Mouse (Mus musculus) retina, postnatal 7 days (tissue): ENCODE measurements around the gene Scaf1.

Experiments used
- DNase-seq: peaks from one replicate; pipeline ENCODE4 v3.0.0-alpha.2; 2012; ENCODE audit warnings: low read depth, low spot score

Scaf1 gene

GRCm38 (mm10) chr7:45015957-45016612, at the start of gene Scaf1:
Gene Scaf1, minus strand, starts transcription at chr7:45016363.
- peak; percentile 99 for DNase-seq

DNA sequence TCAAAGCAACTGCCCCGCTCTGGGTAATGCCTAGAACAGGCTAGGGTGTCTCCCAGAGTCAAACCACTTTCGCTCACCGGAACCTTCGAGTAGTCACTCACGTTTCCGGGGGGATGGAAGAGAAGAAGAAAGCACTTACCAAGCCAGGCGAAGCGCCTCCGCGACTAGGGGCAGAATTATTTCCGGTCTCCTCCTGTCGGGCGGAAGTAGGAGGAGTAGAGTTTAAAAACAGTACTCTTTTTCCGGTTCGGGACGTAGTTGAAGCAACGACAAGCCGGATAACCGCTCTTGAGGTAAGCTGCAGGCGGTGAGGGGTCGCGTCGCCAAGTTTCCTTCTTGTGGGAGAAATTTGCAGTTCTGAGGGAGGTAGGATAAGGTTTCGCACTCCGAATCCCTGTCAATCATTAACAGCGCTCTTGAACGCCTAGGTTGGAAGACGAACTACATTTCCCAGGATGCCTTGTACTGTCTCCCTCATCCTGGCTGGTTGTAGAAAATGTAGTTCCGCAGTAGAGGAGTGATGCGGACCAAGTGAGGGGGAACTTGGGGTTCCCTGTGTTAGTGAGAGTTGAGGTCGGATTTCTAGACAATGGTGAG, 46.2 kb upstream of the Scaf1 start, which contains the start of the genes Nosip and Prrg2:
Gene Nosip, plus strand, starts transcription at position 191 of the 597 bp plus-strand sequence.
Gene Prrg2, minus strand, starts transcription at position 439 of the 597 bp plus-strand sequence.
- DNase-seq = peak; percentile 97

DNA sequence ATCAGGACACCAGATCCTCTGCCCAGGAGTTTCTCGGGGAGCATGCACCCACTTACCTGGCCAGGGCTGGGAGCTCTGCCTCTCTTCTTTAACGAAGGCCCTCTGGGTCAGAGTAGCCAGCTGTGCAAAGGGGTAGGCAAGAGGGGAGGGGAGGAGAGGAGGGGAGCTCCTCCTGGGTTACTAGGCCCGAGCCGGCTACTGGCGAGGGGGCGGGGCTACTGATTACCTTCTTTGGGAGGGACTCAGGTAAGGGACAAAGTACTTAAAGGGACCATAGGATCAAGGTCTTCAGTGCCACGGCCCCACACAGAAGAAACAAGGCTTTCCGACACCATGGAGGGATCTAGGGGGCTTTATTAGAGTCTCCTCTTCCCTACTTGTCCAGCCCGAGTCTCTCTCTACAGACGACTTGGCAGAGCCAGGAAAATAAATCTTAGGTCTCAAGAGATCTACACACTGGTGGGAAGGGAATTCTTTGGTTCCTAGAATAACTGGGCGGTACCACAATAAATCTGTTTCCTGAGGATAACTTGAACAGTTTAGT, 45.4 kb upstream of the Scaf1 start:
- DNase-seq = no peak

DNA sequence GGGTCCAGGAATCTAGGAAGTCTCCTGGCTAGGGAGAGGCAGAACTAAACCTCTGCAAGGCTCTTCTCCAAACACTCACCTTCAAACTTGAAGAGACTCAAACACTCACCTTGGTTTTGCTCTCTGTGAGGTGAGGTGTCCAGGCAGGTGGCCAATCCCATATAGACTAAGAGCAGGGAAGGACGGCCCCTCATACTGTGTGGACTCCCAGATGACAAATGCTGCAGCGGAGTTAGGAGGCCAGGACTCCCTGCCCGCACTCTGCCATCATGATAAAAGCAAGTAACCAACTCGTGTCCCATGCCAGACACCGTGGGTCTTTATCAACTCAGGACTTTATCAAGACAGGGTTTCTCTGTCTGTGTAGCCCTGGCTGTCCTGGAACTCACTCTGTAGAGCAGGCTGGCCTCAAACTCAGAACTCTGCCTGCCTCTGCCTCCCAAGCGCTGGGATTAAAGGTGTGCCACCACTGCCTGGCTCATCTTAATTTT, 44.5 kb upstream of the Scaf1 start:
- DNase-seq = no peak

- no peak for DNase-seq
These were observed 42.7 kb upstream of the Scaf1 start for GRCm38 (mm10) chr7:45058607-45059571.

- DNase-seq = no peak
These were observed 40.8 kb upstream of the Scaf1 start for GRCm38 (mm10) chr7:45056972-45057348.

DNA sequence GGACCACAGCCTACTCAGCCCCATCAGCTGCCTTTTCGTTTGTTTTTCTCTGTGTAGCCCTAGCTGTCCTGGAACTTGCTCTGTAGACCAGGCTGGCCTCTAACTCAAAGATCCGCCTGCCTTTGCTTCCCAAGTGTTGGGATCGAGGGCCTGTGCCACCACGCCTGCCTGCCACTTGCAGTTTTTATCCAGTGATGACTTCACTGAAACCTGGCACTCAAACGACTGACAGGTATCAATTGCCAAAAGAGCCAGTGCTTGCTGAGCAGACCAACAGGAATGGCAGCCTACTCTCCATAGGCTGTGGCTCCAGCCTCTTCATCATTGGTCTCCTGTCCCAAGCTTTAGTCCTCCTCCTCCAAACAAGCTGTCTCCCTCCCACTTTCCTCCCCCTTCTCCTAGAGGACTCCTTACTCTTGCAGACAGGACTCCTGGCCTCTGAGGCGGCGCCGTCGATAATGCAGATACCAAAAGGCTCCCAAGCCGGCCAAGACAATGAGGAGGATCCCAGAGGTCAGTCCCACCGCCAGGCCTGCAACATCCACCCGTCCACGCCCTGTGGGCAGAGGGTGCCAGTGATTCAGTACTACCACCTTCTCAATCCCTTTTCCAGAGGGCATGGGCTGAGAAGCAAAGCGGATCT, 40.3 kb upstream of the Scaf1 start:
- DNase-seq = no peak

DNA sequence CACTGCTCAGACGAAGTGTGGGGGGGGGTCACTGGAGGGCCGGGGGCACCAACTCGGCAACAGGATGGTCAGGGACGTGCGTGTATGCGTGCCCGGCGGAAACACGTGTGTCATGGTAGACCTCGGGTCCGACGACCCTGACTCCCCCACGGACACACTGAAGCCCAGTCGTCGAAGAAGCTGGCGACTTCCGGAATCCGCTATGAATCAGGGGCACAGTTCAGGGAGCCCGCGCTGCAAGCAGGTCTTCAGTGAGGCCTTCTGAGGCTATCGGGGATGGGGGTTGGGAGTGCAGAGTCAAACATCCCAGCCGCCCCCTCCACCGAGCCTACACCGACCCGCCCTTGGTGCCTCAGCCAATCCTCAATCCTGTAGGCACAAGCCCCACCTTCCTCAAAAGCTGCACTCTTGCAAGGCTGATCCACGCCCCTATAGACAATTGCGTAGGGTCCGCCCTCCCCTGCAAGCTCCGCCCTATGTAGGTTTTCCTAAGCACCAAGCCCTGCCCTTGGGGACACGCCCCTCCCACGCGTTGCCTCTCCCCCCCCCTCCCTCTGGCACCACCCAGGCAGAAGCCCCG, 37.9 kb upstream of the Scaf1 start:
- peak; percentile 85 for DNase-seq

DNA sequence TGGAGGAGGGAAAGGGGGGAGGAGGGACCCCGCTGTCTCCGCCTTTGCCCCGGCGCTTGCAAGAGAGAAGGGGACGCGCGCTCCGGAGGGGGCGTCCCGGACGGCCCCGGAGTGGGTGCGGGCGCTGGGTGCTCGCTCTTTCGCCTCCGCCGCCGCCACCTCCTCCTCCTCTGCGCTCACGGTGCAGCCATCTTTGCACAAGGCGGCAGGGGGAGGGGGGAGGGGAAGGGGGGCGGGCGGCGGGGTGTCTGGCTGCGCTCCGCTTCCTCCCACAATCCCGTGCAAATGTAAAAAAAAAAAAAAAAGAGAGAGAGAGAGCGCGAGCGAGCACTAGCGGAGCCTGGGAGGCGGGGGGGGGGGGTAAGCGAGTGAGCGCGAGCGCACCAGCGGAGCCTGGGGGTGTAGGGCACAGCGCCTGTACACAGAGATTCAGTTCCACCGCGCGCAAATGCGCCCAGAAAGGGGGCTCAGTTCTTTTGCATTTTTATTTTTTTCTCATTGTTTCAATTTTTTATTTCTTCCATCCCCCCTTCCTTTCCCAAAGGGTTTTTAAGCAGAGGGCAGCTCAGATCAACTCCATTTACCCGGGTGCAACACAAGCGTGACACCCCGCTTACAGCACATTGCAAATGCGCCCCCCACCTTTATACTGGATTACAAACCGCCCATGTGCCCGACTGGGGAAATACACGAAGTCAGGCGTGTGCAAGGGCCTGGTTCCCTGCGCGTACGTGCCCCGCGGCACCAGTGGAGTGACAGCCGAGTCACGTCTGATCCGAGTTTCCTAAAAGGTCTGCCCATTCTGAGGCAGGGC, 37.2 kb upstream of the Scaf1 start:
- DNase-seq = peak; percentile 71

DNA sequence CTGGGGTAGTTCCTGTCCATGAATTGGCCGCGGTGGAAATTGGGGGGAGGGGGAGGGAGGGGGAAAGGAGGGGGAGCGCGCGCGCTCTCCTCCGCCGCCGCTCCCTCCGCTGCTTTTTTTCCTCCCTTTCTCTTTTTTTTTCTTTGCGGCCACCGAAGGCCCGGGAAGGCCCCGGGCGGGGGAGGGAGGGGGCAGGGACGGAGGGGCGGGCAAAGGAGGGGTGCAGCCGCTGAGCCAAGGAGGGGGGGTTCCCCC, 36.6 kb upstream of the Scaf1 start, which contains the start of gene Prr12:
Gene Prr12, minus strand, starts transcription at position 20 of the 255 bp plus-strand sequence.
- DNase-seq = peak; percentile 33

DNA sequence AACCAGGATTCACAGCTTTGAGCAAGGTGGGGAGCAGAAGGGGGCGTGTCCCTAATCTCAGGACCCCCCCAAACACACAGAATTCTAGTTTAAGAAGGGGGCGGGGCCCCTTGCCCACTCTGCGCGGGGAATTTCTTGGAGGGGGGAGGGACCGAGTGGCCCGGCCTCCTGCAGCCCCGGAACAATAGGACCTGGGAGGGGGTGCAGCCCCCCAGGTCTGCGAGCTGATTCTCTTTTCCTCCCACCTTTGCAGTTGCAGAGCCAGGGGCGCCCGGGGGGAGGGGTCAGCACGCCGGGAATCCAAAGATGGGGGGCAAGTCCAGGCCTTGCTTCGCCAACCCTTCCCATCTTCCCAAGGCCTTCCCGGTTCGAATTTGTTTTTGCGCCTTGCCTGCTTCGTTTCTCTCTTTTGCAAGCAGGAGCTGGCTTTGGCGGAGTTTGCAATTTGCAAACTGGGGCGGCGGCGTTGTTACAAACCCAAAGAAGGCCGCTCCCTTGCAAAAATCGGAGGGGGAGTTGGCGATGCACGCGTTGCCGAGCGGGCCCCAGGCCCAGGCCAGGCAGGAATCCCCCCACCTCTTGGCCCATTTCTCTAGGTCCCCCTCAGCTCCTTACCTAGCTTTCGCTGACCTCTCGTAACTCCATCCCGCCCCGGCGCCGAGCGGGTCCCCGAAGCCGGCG, 36.2 kb upstream of the Scaf1 start:
- DNase-seq = no peak

DNA sequence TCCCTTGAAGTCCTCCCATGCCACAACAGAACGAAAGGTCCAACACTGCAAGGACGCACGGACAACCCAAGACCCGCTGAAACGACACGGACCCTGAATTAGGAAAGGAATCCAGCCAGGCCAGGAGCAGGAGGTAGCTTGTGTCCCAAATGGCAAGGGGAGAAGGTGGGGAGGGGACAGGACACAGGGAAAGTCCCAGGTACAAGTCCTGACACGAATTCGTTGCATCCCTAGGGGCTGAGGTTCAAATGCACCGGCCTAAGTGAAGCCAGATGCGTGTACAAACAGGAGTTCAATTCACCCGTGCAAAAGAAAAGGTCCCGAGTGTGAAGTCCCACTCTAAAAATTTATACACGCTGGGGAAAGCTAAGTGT, 35.4 kb upstream of the Scaf1 start:
- DNase-seq = no peak

- DNase-seq = peak; percentile 76
These were observed 34.9 kb upstream of the Scaf1 start for GRCm38 (mm10) chr7:45050945-45051600.

GRCm38 (mm10) chr7:45048923-45049657, 32.9 kb upstream of the Scaf1 start:
- DNase-seq = no peak

- DNase-seq = no peak
These were observed 32.1 kb upstream of the Scaf1 start for GRCm38 (mm10) chr7:45048001-45048890.

DNA sequence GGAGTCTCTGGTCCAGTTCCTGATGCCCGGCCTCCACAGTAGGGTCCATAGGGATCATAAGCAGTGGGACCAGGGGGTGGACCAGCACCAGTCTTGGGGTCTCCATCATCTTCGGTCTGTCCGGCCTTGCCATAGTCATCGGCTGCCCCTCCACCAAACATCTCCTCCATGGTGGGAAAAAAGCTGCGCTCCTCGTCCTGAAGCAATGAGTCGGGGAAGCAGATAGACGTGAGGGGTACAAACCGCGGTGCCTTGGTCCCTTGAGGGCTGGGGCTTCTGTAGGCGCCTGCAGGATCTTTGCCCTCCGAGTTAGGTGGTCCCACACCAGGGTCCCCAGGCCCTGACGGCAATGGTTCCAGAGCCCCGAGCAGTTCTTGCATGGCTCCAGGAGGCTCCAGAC, 31.3 kb upstream of the Scaf1 start:
- no peak for DNase-seq

GRCm38 (mm10) chr7:45046853-45047350, 30.7 kb upstream of the Scaf1 start:
- DNase-seq = no peak
